Mouse (Mus musculus) bone marrow macrophage, adult 2 months (primary cell): ENCODE data around the gene Lman2l.

Source experiments
- CTCF ChIP-seq: IDR thresholded peaks from 2 replicates; pipeline ENCODE4 v1.5.1; 2012; ENCODE audit warnings: low read depth, mild to moderate bottlenecking, low read length, moderate library complexity
- POLR2A ChIP-seq: IDR thresholded peaks from 2 replicates; pipeline ENCODE4 v1.6.1; 2012; ENCODE audit warnings: mild to moderate bottlenecking, low read depth, low read length, borderline replicate concordance

DNA sequence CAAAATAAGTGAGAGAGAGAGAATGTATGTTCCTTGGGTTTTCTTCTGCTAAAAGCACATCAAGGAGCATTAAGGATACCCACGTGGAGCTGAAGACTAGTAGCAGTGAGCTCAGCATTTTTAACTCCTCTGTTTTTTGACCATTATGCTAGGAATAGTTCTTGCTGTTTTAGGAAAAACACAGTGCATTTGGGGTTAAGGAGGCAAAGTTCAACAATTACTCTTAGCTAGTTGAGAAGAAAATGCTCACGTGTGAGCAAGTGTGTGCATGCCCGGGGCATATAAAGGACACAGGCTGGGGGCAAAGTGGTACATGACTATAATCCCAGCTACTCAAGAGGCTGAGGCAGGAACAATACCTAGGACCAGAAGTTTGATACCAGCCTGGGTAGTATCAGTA, 11.5 kb downstream of the Lman2l start:
- TF ChIP-seq POLR2A, result no peak
- TF ChIP-seq CTCF, result no peak
